30 mouse cellular contexts compared by ENCODE assay signal in genomic region chr10:68140306-68140705, GRCm38 (mm10).
A peak's percentile ranks its signal among the peaks of the same experiment; 100 is the strongest.
DNase-seq lines count a peak whose midpoint lies in the region; ATAC-seq and TF ChIP-seq lines count a peak whose summit lies in the region.
"Had no signal": no experiment of that assay in that cellular context is flagged by ENCODE, and none has a peak within 500 bp of the region (broad histone marks: within the 10 kb centered on the region; RNA-seq: fewer than 3 reads in every experiment).

No protein-coding gene starts in this region.

- 82% methylated on average over 6 of the region's 6 CpGs for WGBS in embryonic facial prominence, embryonic 12.5 days
- WGBS in embryonic facial prominence, embryonic 10.5 days, result 90% methylated on average over 6 of the region's 6 CpGs
- 77% methylated on average over 6 of the region's 6 CpGs for WGBS in hindbrain, embryonic 10.5 days
- 61% methylated on average over 6 of the region's 6 CpGs for WGBS in hindbrain, embryonic 14.5 days
- 54% methylated on average over 6 of the region's 6 CpGs for WGBS in lung, embryonic 14.5 days

- no peaks in the 10 kb centered on the region for H3K9me3 ChIP-seq in embryonic facial prominence, embryonic 12.5 days
- H3K9me3 ChIP-seq in embryonic facial prominence, embryonic 10.5 days, result no peaks in the 10 kb centered on the region
- H3K9me3 ChIP-seq in hindbrain, embryonic 10.5 days, result 0 out of 2 replicates have a peak, but pooled peaks cover 5% of the 10 kb centered on the region
- H3K9me3 ChIP-seq in hindbrain, embryonic 14.5 days (ENCODE audit: control insufficient read depth, low read length), result no peaks in the 10 kb centered on the region
- no peaks in the 10 kb centered on the region for H3K9me3 ChIP-seq in lung, embryonic 14.5 days (ENCODE audit: low read depth, low read length)
- H3K9me3 ChIP-seq: embryonic facial prominence, embryonic 15.5 days; hindbrain, embryonic 15.5 days; liver, embryonic 12.5 days had no signal

- no peak for DNase-seq in embryonic facial prominence, embryonic 10.5 days (ENCODE audit: low spot score)
- DNase-seq in hindbrain, embryonic 10.5 days (ENCODE audit: low spot score), result no peak
- no peak for DNase-seq in hindbrain, embryonic 14.5 days (ENCODE audit: low spot score)
- peak; percentile 39 for DNase-seq in lung, embryonic 14.5 days
- DNase-seq in lung, postnatal 25 days (ENCODE audit: low spot score), result no peak
- DNase-seq in c-Kit-positive CD71-positive TER-119-positive erythroid progenitor cells, embryonic 14.5 days (ENCODE audit: low spot score), result no peak
- DNase-seq: adrenal gland, adult 2 months; adrenal gland, postnatal 36 days; cerebellum, adult 11-12 months; cerebellum, adult 9-11 months; gastrocnemius, postnatal 25 days; heart, adult 18-20 months; heart, postnatal 36 days; layer of hippocampus, postnatal 36 days; left cerebral cortex, postnatal 4 days; liver, postnatal 0 days; lung, postnatal 4 days; midbrain, embryonic 14.5 days; thymus, adult 18-20 months; thymus, postnatal 25 days had no signal

- no peak overlapping the region for H3K4me3 ChIP-seq in embryonic facial prominence, embryonic 12.5 days
- no peak overlapping the region for H3K4me3 ChIP-seq in embryonic facial prominence, embryonic 10.5 days
- H3K4me3 ChIP-seq in hindbrain, embryonic 10.5 days, result no peak overlapping the region
- no peak overlapping the region for H3K4me3 ChIP-seq in hindbrain, embryonic 14.5 days (replicated peaks; ENCODE audit: low read length)
- H3K4me3 ChIP-seq in lung, embryonic 14.5 days (ENCODE audit: low read depth, low read length), result no peak overlapping the region
- H3K4me3 ChIP-seq in embryonic fibroblast, embryonic 13.5 days (ENCODE audit: insufficient read depth, low read length), result no peak overlapping the region
- H3K4me3 ChIP-seq: embryonic facial prominence, embryonic 15.5 days; forebrain, embryonic 13.5 days; hindbrain, embryonic 15.5 days; liver, embryonic 12.5 days had no signal

- no peak for TF ChIP-seq CTCF in lung, embryonic 14.5 days (IDR thresholded peaks at IDR 0.05; ENCODE audit: low read depth)
- TF ChIP-seq CTCF in embryonic fibroblast, embryonic 13.5 days (IDR thresholded peaks at IDR 0.05; ENCODE audit: borderline replicate concordance, insufficient read depth, low read length), result no peak

- H3K9ac ChIP-seq in embryonic facial prominence, embryonic 12.5 days, result no peak overlapping the region
- H3K9ac ChIP-seq in hindbrain, embryonic 14.5 days, result no peak overlapping the region
- no peak overlapping the region for H3K9ac ChIP-seq in lung, embryonic 14.5 days
- H3K9ac ChIP-seq: embryonic facial prominence, embryonic 15.5 days; forebrain, embryonic 13.5 days; hindbrain, embryonic 15.5 days; liver, embryonic 12.5 days; liver, postnatal 0 days had no signal

- H3K36me3 ChIP-seq in embryonic facial prominence, embryonic 12.5 days, result peaks cover 5% of the 10 kb centered on the region; the same call in 1 of the 2 replicates
- no peaks in the 10 kb centered on the region; the same call in 1 of the 2 replicates for H3K36me3 ChIP-seq in embryonic facial prominence, embryonic 10.5 days (replicated peaks)
- H3K36me3 ChIP-seq in hindbrain, embryonic 10.5 days, result no peaks in the 10 kb centered on the region
- H3K36me3 ChIP-seq in hindbrain, embryonic 14.5 days (replicated peaks; ENCODE audit: control insufficient read depth, insufficient read depth), result no peaks in the 10 kb centered on the region
- no peaks in the 10 kb centered on the region for H3K36me3 ChIP-seq in lung, embryonic 14.5 days (ENCODE audit: insufficient read depth)
- H3K36me3 ChIP-seq: hindbrain, embryonic 15.5 days; liver, embryonic 12.5 days had no signal

- TF ChIP-seq POLR2A in embryonic fibroblast, embryonic 13.5 days (IDR thresholded peaks at IDR 0.05; ENCODE audit: low read depth, low read length), result no peak

- no peak for ATAC-seq in embryonic facial prominence, embryonic 12.5 days (ENCODE audit: insufficient number of reproducible peaks, insufficient read depth, low FRiP score, low TSS enrichment)
- ATAC-seq in hindbrain, embryonic 14.5 days (ENCODE audit: low FRiP score), result no peak
- no peak for ATAC-seq in lung, embryonic 14.5 days (ENCODE audit: insufficient read depth)
- ATAC-seq: activated CD4-positive, CD25-positive, alpha-beta regulatory T cell, adult 4 months; forebrain, embryonic 13.5 days; intestine, embryonic 16.5 days; liver, embryonic 12.5 days; liver, postnatal 0 days had no signal

- no peak overlapping the region for H3K4me2 ChIP-seq in embryonic facial prominence, embryonic 12.5 days (replicated peaks)
- H3K4me2 ChIP-seq in hindbrain, embryonic 14.5 days (replicated peaks), result no peak overlapping the region
- no peak overlapping the region for H3K4me2 ChIP-seq in lung, embryonic 14.5 days
- H3K4me2 ChIP-seq: embryonic facial prominence, embryonic 15.5 days; forebrain, embryonic 13.5 days; hindbrain, embryonic 15.5 days; liver, embryonic 12.5 days had no signal

- H3K4me1 ChIP-seq in embryonic facial prominence, embryonic 12.5 days, result peaks cover 25% of the 10 kb centered on the region
- H3K4me1 ChIP-seq in embryonic facial prominence, embryonic 10.5 days, result peaks cover 29% of the 10 kb centered on the region
- H3K4me1 ChIP-seq in hindbrain, embryonic 10.5 days (replicated peaks), result peaks cover 46% of the 10 kb centered on the region
- peaks cover 26% of the 10 kb centered on the region for H3K4me1 ChIP-seq in hindbrain, embryonic 14.5 days (replicated peaks; ENCODE audit: control insufficient read depth, insufficient read depth, low read length)
- H3K4me1 ChIP-seq in lung, embryonic 14.5 days (ENCODE audit: insufficient read depth), result peaks cover 14% of the 10 kb centered on the region; the same call in 1 of the 2 replicates
- H3K4me1 ChIP-seq in embryonic fibroblast, embryonic 13.5 days (ENCODE audit: control insufficient read depth, insufficient read depth, low read length), result peaks cover 15% of the 10 kb centered on the region

- H3K27ac ChIP-seq in embryonic facial prominence, embryonic 12.5 days, result 0 out of 2 replicates have a peak overlapping the region, but pooled peaks have one; percentile 1
- no peak overlapping the region for H3K27ac ChIP-seq in embryonic facial prominence, embryonic 10.5 days (replicated peaks)
- 0 out of 2 replicates have a peak overlapping the region, but pooled peaks have one; percentile 23 for H3K27ac ChIP-seq in hindbrain, embryonic 10.5 days
- H3K27ac ChIP-seq in hindbrain, embryonic 14.5 days, result no peak overlapping the region
- no peak overlapping the region for H3K27ac ChIP-seq in lung, embryonic 14.5 days (ENCODE audit: low read depth)
- H3K27ac ChIP-seq in embryonic fibroblast, embryonic 13.5 days (ENCODE audit: insufficient read depth, low read length), result peak overlapping the region; percentile 91
- H3K27ac ChIP-seq: embryonic facial prominence, embryonic 15.5 days; forebrain, embryonic 13.5 days; hindbrain, embryonic 15.5 days; liver, embryonic 12.5 days; stomach, postnatal 0 days had no signal

- H3K27me3 ChIP-seq in embryonic facial prominence, embryonic 12.5 days, result no peaks in the 10 kb centered on the region
- H3K27me3 ChIP-seq in embryonic facial prominence, embryonic 10.5 days (replicated peaks; ENCODE audit: low read depth, poor library complexity, severe bottlenecking), result no peaks in the 10 kb centered on the region
- no peaks in the 10 kb centered on the region for H3K27me3 ChIP-seq in hindbrain, embryonic 10.5 days (ENCODE audit: insufficient read depth, poor library complexity, severe bottlenecking)
- no peaks in the 10 kb centered on the region for H3K27me3 ChIP-seq in hindbrain, embryonic 14.5 days (ENCODE audit: control insufficient read depth, insufficient read depth, low read length)
- H3K27me3 ChIP-seq in lung, embryonic 14.5 days (ENCODE audit: insufficient read depth, low read length), result no peaks in the 10 kb centered on the region
- H3K27me3 ChIP-seq: CH12.LX; embryonic facial prominence, embryonic 15.5 days; forebrain, embryonic 13.5 days; hindbrain, embryonic 15.5 days had no signal

Comparison
In these comparisons a context has a peak if more than half of its experiments do, and no peak if none do; other contexts are left out.
1. H3K27ac ChIP-seq: peak in embryonic facial prominence, embryonic 12.5 days (single experiment), hindbrain, embryonic 10.5 days (single experiment) and embryonic fibroblast, embryonic 13.5 days (single experiment); none in embryonic facial prominence, embryonic 10.5 days (single experiment), hindbrain, embryonic 14.5 days (single experiment) and lung, embryonic 14.5 days (single experiment).